Mouse (Mus musculus) left cerebral cortex, postnatal 14 days (tissue): ENCODE results near the gene B630019K06Rik. TPM values are rescaled to one million over a fixed set of nuclear protein-coding genes. Genes with fewer than 3 reads are reported as not detected.
"Not testable (repeated sequence)": the region's sequence is repeated elsewhere in the genome, so short reads cannot be mapped to it uniquely, and the experiment has no call there.

Experiments
- DNase-seq, 2 experiments: peaks; one replicate each; pipeline ENCODE4 v3.0.0; 2021 to 2022; ENCODE audit warnings: low spot score in 2 of 2, mixed read lengths in 1 of 2
- intact Hi-C: fragments of 180-260 bp; cut with DNase I; formaldehyde crosslinking; loops from one replicate; pipeline ENCODE4 v1.15.1; 2025
- long read RNA-seq, 2 experiments: library from polyadenylated mRNA; stranded (forward); transcript quantifications; one replicate each; pipeline ENCODE4 v2.0.0; 2021
- total RNA-seq, 2 experiments: library from RNA; stranded (reverse); gene quantifications; 2 replicates each; pipeline ENCODE4 v1.2.3; 2021

Gene B630019K06Rik
- total RNA-seq, result 10 to 100 TPM; 22.5 to 27.8 TPM
- long read RNA-seq, experiment 1, transcript B630019K06Rik-201 (1 exons, 2,583 nt), result major isoform, 33 of 33 reads
- long read RNA-seq, experiment 1, partial matches to known transcripts, result 0 of 33 reads
- long read RNA-seq, experiment 1, other reads (novel, unspliced or antisense), result 0 of 33 reads
- long read RNA-seq, experiment 2, transcript B630019K06Rik-201 (1 exons, 2,583 nt), result major isoform, 36 of 36 reads
- long read RNA-seq, experiment 2, partial matches to known transcripts, result 0 of 36 reads
- long read RNA-seq, experiment 2, other reads (novel, unspliced or antisense), result 0 of 36 reads

GRCm38 (mm10) chrX:8892343-8893155 lies at the start of gene B630019K06Rik:
Gene B630019K06Rik, plus strand, starts transcription at chrX:8892382.
- intact Hi-C loops, result no loop called here

GRCm38 (mm10) chrX:8843694-8844093 lies 48.5 kb upstream of the B630019K06Rik start, which contains the start of gene Gm6592:
Gene Gm6592, plus strand, starts transcription at chrX:8843994.
- intact Hi-C loops, result no loop called here

More at GRCm38 (mm10) chrX:8892343-8893155, at the start of gene B630019K06Rik:
- DNase-seq, result peak; percentile 39 to 57

GRCm38 (mm10) chrX:8852486-8852885 lies 39.7 kb upstream of the B630019K06Rik start:
- no peak for DNase-seq
- intact Hi-C loops, result no loop called here

More at GRCm38 (mm10) chrX:8843694-8844093, 48.5 kb upstream of the B630019K06Rik start, which contains the start of gene Gm6592:
- no peak for DNase-seq

GRCm38 (mm10) chrX:8864331-8864730 lies 27.9 kb upstream of the B630019K06Rik start:
- DNase-seq, result peak; percentile 81 to 85
- intact Hi-C loops, result loop anchor here (5.0 kb wide), 1 partner anchor 83 kb away; no protein-coding TSS in a partner anchor

- not testable (repeated sequence) for DNase-seq
- intact Hi-C loops, result loop anchor here (2.0 kb wide), 1 partner anchor 33 kb away; no protein-coding TSS in a partner anchor
These were observed 18.2 kb upstream of the B630019K06Rik start, which contains the start of gene Gm5751 for GRCm38 (mm10) chrX:8873953-8874352. Gene Gm5751, plus strand, starts transcription at chrX:8874253.

GRCm38 (mm10) chrX:8884336-8884735 lies 7.8 kb upstream of the B630019K06Rik start:
- no peak for DNase-seq
- intact Hi-C loops, result no loop called here

GRCm38 (mm10) chrX:8891975-8892342 lies 223 bp upstream of the B630019K06Rik start:
- intact Hi-C loops, result no loop called here
- no peak for DNase-seq

GRCm38 (mm10) chrX:8893182-8893651 lies 1.0 kb downstream of the B630019K06Rik start:
- intact Hi-C loops, result no loop called here
- peak in 1 of 2 experiments; percentile 4 for DNase-seq

GRCm38 (mm10) chrX:8900823-8901222 lies 8.6 kb downstream of the B630019K06Rik start:
- no peak for DNase-seq
- intact Hi-C loops, result no loop called here

- DNase-seq, result no peak
- intact Hi-C loops, result no loop called here
These were observed 9.8 kb downstream of the B630019K06Rik start for GRCm38 (mm10) chrX:8901906-8902472.

- intact Hi-C loops, result no loop called here
- DNase-seq, result no peak
These were observed 28.9 kb downstream of the B630019K06Rik start for GRCm38 (mm10) chrX:8921080-8921479.

- intact Hi-C loops, result no loop called here
- DNase-seq, result peak in 1 of 2 experiments; percentile 9
These were observed 29.8 kb downstream of the B630019K06Rik start for GRCm38 (mm10) chrX:8921813-8922607.

- no peak for DNase-seq
- intact Hi-C loops, result no loop called here
These were observed 35.1 kb downstream of the B630019K06Rik start for GRCm38 (mm10) chrX:8927308-8927707.

GRCm38 (mm10) chrX:8944041-8944440 lies 51.9 kb downstream of the B630019K06Rik start:
- no peak for DNase-seq
- intact Hi-C loops, result loop anchor here (10.0 kb wide), 1 partner anchor 209 kb away; no protein-coding TSS in a partner anchor

Other genes with a start within 250 kb of the B630019K06Rik start
- not detected for gene Ssxb8, start 201.5 kb upstream of the B630019K06Rik start, total RNA-seq
- gene Ssx9, start 143.9 kb upstream of the B630019K06Rik start, total RNA-seq, result not detected
- gene Ssxb5, start 88.7 kb upstream of the B630019K06Rik start, total RNA-seq, result not detected
- gene Gm6592, start 48.4 kb upstream of the B630019K06Rik start, total RNA-seq, result not detected
- gene Gm5751, start 18.1 kb upstream of the B630019K06Rik start, total RNA-seq, result not detected
- gene Fthl17b, start 70.6 kb downstream of the B630019K06Rik start, total RNA-seq, result not detected
- gene Fthl17c, start 84.2 kb downstream of the B630019K06Rik start, total RNA-seq, result not detected
- not detected for gene Fthl17d, start 94.4 kb downstream of the B630019K06Rik start, total RNA-seq
- not detected for gene Fthl17e, start 141.1 kb downstream of the B630019K06Rik start, total RNA-seq
- not detected for gene Fthl17f, start 170.6 kb downstream of the B630019K06Rik start, total RNA-seq
- not detected for gene 4930402K13Rik, start 212.2 kb downstream of the B630019K06Rik start, total RNA-seq